Mouse (Mus musculus) gastrocnemius, postnatal 14 days (tissue): ENCODE data around the gene Cyth1. TPM values are rescaled to one million over a fixed set of nuclear protein-coding genes. Genes with fewer than 3 reads are reported as not detected.

ENCODE experiments used
- DNase-seq: peaks from one replicate; pipeline ENCODE4 v3.0.0; 2021; ENCODE audit warnings: mixed read lengths
- intact Hi-C: fragments of 180-260 bp; cut with DNase I; formaldehyde crosslinking; loops from one replicate; pipeline ENCODE4 v1.15.1; 2025; ENCODE audit warnings: low total_unique reads
- total RNA-seq, 2 experiments: library from RNA; stranded (reverse); gene quantifications; 2 replicates each; pipeline ENCODE4 v1.2.3; 2021

Gene Cyth1
- total RNA-seq, 2 experiments from 2014 or later: 23.3 to 31.2 TPM

DNA sequence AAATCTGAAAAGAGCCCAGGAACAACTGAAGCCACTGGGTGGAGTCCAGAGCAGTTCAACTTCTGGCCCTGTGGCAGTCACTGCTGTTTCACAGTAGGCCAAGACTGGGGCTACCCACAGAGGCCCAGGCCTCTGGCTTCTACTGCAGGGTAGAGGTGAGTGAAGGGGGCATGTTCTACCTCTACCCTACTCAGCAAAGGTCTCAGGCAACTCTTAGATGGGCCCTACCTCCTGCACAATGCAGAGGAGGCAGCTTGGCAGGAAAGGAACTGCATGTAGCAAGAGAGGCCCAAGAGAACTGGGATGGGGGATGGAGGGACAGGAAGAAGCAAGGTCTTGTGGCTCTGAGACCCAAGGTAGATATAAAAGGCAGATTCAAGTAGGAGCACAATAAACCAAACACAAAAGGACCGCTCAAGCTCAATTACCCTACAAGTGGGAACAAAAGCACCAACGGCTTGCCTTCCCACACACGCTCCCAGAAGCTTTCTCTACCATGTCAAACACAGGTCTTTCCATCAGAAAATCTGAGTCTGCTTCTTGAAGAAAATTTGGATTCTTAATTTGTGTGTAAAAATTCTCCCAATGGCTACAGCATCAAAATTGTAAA is 40.9 kb downstream of the Cyth1 start:
- intact Hi-C loops: no loop called here
- no peak for DNase-seq

GRCm38 (mm10) chr11:118206267-118206666 is 42.1 kb downstream of the Cyth1 start:
- intact Hi-C loops: no loop called here

DNA sequence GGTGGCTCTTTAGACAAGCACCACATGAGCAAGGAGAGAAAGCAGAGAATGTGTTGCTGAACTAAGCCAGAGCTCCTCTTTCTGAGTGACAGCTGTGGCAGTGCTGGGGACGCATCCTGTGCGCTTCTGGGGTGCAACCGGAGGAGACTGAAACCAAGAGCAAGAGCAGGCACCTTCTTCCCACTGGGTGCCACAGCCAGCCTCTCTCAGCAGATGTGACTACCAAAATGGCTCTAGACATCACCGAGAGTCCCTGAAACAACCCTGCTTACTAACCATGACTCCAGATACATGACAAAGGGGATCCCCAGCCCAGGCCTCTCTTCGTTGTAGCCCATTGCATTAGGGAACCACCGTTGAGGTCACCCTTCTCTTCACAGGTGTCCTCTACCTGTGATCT is 44.9 kb downstream of the Cyth1 start:
- DNase-seq: no peak

More at GRCm38 (mm10) chr11:118206267-118206666, 42.1 kb downstream of the Cyth1 start:
- no peak for DNase-seq

GRCm38 (mm10) chr11:118202410-118203233 is 45.8 kb downstream of the Cyth1 start:
- DNase-seq: peak; percentile 70
- intact Hi-C loops: no loop called here

More for the DNA sequence above, 44.9 kb downstream of the Cyth1 start:
- intact Hi-C loops: no loop called here

DNA sequence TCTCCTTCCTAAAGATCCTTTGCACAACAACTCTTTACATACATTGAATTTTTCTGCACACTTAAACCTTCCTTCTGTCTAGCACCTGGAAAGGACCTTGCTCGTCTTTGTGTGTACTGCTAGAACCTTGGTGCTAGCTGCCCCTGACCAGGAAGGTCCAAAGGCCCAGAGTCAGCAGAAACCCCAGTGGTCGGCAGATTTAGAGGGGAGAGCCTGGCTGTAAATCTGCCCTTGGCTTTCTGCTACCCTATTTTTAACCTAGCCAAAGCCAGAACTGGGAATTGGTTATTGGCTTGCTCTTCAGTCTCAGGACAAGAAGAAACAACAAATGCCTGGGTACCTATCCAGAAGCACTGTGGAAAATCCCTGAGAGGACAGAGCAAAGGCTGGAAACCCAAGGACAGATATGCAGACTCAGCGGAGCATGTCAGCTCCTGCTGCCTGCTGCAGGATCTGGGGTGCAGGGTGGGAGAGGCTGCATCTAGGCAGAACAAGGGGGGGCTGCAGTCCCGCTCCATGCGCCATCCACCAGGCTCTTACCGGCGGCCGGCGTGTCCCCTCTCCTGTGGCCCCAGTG is 46.5 kb downstream of the Cyth1 start:
- intact Hi-C loops: no loop called here

GRCm38 (mm10) chr11:118200834-118201830 is 47.3 kb downstream of the Cyth1 start:
- DNase-seq: no peak
- intact Hi-C loops: no loop called here

More for the DNA sequence above, 46.5 kb downstream of the Cyth1 start:
- DNase-seq: no peak

- intact Hi-C loops: no loop called here
- no peak for DNase-seq
These were observed 50.1 kb downstream of the Cyth1 start for GRCm38 (mm10) chr11:118198296-118198600.

GRCm38 (mm10) chr11:118197508-118198295 is 50.7 kb downstream of the Cyth1 start:
- peak; percentile 43 for DNase-seq
- intact Hi-C loops: no loop called here

DNA sequence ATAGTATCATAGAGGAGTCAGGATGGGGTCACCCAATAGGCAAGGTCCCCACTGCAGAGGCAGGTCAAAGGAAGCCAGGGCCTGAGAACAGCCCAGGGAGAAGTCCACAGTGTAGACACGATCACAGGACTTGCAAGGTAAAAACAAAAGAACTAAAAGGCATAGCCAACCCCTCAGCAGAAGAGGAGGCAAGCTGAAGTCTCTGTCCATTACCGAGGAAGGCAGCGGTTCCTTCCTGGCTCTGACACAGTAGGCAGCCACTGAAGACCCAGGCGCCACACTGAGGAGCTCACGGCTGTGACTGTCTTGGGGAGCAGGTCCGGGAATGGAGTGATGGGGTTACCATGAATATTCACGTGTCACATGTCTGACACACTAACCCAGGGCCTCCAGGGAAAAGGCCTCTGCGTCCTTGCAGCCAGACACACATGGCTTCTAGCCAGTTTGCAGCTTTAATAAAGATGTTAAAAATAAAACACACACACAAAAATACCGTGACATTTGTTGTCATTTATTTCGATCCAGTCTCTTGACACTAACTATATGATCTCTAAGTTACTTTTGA is 51.5 kb downstream of the Cyth1 start:
- intact Hi-C loops: no loop called here
- no peak for DNase-seq

DNA sequence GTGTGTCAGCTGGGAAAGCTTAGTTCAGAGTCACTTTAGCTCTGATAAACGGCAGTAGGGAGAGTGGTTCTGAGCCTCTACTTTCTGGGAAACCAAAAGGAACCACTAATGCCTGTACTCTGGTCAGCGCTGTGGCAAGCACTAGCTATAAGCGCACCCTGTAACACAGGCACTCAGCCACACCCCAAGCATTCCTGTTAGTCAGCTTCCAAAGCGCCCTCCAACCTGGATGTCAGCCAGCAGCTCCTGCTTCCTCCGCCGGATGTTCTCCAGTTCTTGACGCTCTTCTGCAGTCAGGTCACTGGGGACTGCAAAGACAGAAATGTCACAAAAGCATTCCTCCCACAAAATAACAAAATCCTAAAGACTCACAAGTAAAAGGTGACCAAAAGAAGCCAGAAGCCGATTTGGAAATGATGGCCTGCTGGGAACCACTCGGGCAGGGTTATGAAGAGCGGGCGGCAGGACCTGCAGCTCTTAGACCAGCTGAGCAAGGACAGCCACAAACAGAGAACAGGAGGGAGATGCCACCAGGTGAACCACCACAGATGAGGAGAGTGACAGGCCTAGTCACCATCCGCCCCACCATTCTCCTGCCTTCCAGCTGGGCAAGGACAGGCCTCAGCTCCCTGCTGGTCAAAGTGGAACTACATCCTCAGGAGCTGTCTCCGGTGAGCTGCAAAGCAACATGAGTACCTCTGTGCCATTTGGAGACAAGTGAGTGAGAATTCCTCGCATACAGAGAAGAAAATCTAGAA is 54.8 kb downstream of the Cyth1 start:
- intact Hi-C loops: no loop called here

GRCm38 (mm10) chr11:118192973-118193372 is 55.4 kb downstream of the Cyth1 start:
- no peak for DNase-seq

More for the DNA sequence above, 54.8 kb downstream of the Cyth1 start:
- DNase-seq: peak; percentile 78

DNA sequence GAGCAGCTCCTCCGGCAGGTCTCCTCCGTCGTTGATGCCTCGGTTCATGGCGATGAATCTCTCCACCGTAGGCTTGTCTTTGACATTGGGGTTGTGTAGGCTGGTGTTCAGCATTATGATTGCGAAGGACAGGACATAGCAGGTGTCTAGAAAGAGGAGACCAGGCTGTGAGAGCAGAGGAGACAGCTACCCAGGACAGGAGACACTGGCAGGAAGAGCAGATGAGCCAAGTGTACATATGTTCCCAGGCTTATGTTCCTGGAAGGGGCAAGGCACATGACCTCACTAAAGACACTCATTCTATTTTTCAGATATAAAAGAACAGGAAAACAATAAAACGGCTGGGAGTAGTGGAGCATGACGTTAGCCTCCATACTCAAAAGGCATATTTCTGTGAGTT is 65.6 kb downstream of the Cyth1 start:
- DNase-seq: no peak
- intact Hi-C loops: loop anchor here (5.0 kb wide), 1 partner anchor 35 kb away; no protein-coding TSS in a partner anchor

More at GRCm38 (mm10) chr11:118192973-118193372, 55.4 kb downstream of the Cyth1 start:
- intact Hi-C loops: no loop called here

DNA sequence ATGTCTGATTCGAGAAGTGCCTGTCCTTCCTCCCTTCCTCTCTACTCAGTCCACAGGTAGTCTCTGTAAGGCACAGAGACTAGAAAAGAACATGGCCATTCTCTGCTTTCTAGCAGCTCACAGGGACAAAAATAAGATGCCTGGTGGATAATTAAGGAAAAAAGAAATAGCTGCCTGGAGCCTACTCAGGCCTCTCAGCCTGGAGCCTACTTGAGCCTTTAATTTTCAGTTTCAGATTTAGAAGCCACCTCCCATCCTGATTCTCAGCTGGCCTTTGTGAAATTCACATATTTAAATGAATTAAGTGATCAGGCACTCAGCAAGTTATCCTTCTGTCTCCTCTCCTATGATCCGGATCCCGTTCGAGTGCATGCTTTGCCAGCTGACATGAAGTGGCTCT is 66.0 kb downstream of the Cyth1 start:
- intact Hi-C loops: loop anchor here (5.0 kb wide), 1 partner anchor 35 kb away; no protein-coding TSS in a partner anchor
- no peak for DNase-seq

GRCm38 (mm10) chr11:118180199-118180598 is 68.2 kb downstream of the Cyth1 start:
- intact Hi-C loops: loop anchor here (5.0 kb wide), 1 partner anchor 37 kb away; no protein-coding TSS in a partner anchor
- no peak for DNase-seq

- intact Hi-C loops: no loop called here
- no peak for DNase-seq
These were observed 70.2 kb downstream of the Cyth1 start for GRCm38 (mm10) chr11:118178236-118178635.

DNA sequence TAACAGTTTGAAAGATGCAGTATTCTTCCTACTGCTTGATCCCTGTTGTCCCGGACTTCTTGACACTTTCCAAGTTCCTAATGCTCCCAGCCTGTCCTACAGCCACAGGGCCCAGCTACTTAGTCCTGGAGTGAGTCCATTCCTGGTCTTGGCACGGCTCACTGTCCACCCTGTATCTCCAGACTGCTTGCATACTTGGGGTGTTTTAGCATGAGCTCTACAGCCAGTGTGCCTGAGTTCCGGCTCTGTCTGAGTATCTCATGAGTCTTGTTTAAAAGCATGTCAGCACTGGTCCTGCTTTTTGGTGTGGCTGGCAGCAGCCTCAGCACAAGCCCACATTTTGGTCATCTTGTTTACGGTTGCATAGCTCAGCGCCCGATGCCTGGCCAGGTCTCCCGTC is 73.6 kb downstream of the Cyth1 start:
- intact Hi-C loops: no loop called here
- DNase-seq: no peak

DNA sequence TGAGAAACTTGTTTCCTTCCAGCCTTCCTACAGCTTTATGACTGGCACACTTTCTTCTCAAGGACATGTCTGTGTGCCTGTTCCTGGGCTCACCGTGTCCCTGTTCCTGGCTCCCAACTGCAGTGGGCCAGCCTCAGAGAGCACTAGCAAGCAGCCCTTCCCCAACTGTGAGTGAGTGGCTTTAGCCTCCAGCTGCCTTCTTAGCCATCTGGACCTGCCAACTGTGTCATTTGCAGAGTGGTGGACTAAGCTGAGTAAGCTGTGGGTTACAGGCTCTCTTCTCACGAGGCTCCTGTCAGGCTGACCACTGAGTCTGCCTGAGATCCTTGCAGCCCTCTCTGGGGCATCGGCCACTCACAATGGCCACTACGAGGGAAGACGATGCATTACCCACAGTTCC is 75.6 kb downstream of the Cyth1 start:
- intact Hi-C loops: no loop called here
- DNase-seq: no peak

GRCm38 (mm10) chr11:118170333-118170732 is 78.1 kb downstream of the Cyth1 start:
- DNase-seq: no peak
- intact Hi-C loops: no loop called here
